Mouse (Mus musculus): ENCODE measurements around the gene Lrmda.

GRCm38 (mm10) chr14:22451603-22452002 lies 432.1 kb downstream of the Lrmda start:
- no peak for TF ChIP-seq CTCF (IDR thresholded peaks at IDR 0.05; ENCODE audit: low read depth)
- no peak for TF ChIP-seq EP300 (IDR thresholded peaks at IDR 0.05; ENCODE audit: low read depth)

Measured in heart, postnatal 0 days (tissue).